Mouse (Mus musculus): ENCODE results near the gene Hspb3. TPM values are rescaled to one million over a fixed set of nuclear protein-coding genes. Genes with fewer than 3 reads are reported as not detected.

Hspb3 gene
- polyA plus RNA-seq, 1 experiment, result not detected

- Histone ChIP-seq H3K4me1 (ENCODE audit: control insufficient read depth, insufficient read depth, low read length) (peaks cover 4% of the 10 kb centered on the region), H3K4me3 (ENCODE audit: insufficient read depth, low read length) (no peak overlapping the region), H3K27ac (ENCODE audit: insufficient read depth, low read depth, low read length) (no peak overlapping the region)
- TF ChIP-seq CTCF (IDR thresholded peaks at IDR 0.05; ENCODE audit: low read depth, low read length) (no peak), POLR2A (IDR thresholded peaks at IDR 0.05; ENCODE audit: borderline replicate concordance, low read depth, low read length) (no peak)
Measured at GRCm38 (mm10) chr13:113640944-113641597, 22.4 kb downstream of the Hspb3 start.

GRCm38 (mm10) chr13:113638914-113639313 is 24.6 kb downstream of the Hspb3 start:
- Histone ChIP-seq H3K27ac (ENCODE audit: insufficient read depth, low read depth, low read length) (no peak overlapping the region), H3K4me1 (ENCODE audit: control insufficient read depth, insufficient read depth, low read length) (peaks cover 7% of the 10 kb centered on the region), H3K4me3 (ENCODE audit: insufficient read depth, low read length) (no peak overlapping the region)
- no peak; the same call in 1 of the 2 replicates for TF ChIP-seq CTCF (IDR thresholded peaks at IDR 0.05; ENCODE audit: low read depth, low read length)
- no peak for TF ChIP-seq POLR2A (IDR thresholded peaks at IDR 0.05; ENCODE audit: borderline replicate concordance, low read depth, low read length)

GRCm38 (mm10) chr13:113635799-113636222 is 27.7 kb downstream of the Hspb3 start:
- no peak overlapping the region for H3K27ac ChIP-seq (ENCODE audit: insufficient read depth, low read depth, low read length)
- TF ChIP-seq POLR2A (IDR thresholded peaks at IDR 0.05; ENCODE audit: borderline replicate concordance, low read depth, low read length), result no peak
- TF ChIP-seq CTCF (IDR thresholded peaks at IDR 0.05; ENCODE audit: low read depth, low read length), result no peak
- no peak overlapping the region for H3K4me3 ChIP-seq (ENCODE audit: insufficient read depth, low read length)
- H3K4me1 ChIP-seq (ENCODE audit: control insufficient read depth, insufficient read depth, low read length), result peaks cover 7% of the 10 kb centered on the region

- Histone ChIP-seq H3K27ac (ENCODE audit: insufficient read depth, low read depth, low read length) (no peak overlapping the region), H3K4me3 (ENCODE audit: insufficient read depth, low read length) (no peak overlapping the region), H3K4me1 (ENCODE audit: control insufficient read depth, insufficient read depth, low read length) (peaks cover 7% of the 10 kb centered on the region)
- TF ChIP-seq CTCF (IDR thresholded peaks at IDR 0.05; ENCODE audit: low read depth, low read length) (no peak), POLR2A (IDR thresholded peaks at IDR 0.05; ENCODE audit: borderline replicate concordance, low read depth, low read length) (no peak)
Measured at GRCm38 (mm10) chr13:113634732-113635481, 28.6 kb downstream of the Hspb3 start.

GRCm38 (mm10) chr13:113632506-113632905 is 31.0 kb downstream of the Hspb3 start:
- TF ChIP-seq CTCF (IDR thresholded peaks at IDR 0.05; ENCODE audit: low read depth, low read length) (no peak), POLR2A (IDR thresholded peaks at IDR 0.05; ENCODE audit: borderline replicate concordance, low read depth, low read length) (no peak)
- Histone ChIP-seq H3K4me3 (ENCODE audit: insufficient read depth, low read length) (no peak overlapping the region), H3K4me1 (ENCODE audit: control insufficient read depth, insufficient read depth, low read length) (peaks cover 7% of the 10 kb centered on the region), H3K27ac (ENCODE audit: insufficient read depth, low read depth, low read length) (no peak overlapping the region)

- TF ChIP-seq CTCF (IDR thresholded peaks at IDR 0.05; ENCODE audit: low read depth, low read length), result no peak
- TF ChIP-seq POLR2A (IDR thresholded peaks at IDR 0.05; ENCODE audit: borderline replicate concordance, low read depth, low read length), result no peak
- H3K4me3 ChIP-seq (ENCODE audit: insufficient read depth, low read length), result no peak overlapping the region
Measured at GRCm38 (mm10) chr13:113627601-113628000, 35.9 kb downstream of the Hspb3 start.

GRCm38 (mm10) chr13:113622865-113623255 is 40.6 kb downstream of the Hspb3 start:
- Histone ChIP-seq H3K4me1 (ENCODE audit: control insufficient read depth, insufficient read depth, low read length) (peaks cover 6% of the 10 kb centered on the region), H3K27ac (ENCODE audit: insufficient read depth, low read depth, low read length) (no peak overlapping the region), H3K4me3 (ENCODE audit: insufficient read depth, low read length) (no peak overlapping the region)
- no peak for TF ChIP-seq CTCF (IDR thresholded peaks at IDR 0.05; ENCODE audit: low read depth, low read length)
- TF ChIP-seq POLR2A (IDR thresholded peaks at IDR 0.05; ENCODE audit: borderline replicate concordance, low read depth, low read length), result no peak

More at GRCm38 (mm10) chr13:113627601-113628000, 35.9 kb downstream of the Hspb3 start:
- Histone ChIP-seq H3K4me1 (ENCODE audit: control insufficient read depth, insufficient read depth, low read length) (peaks cover 4% of the 10 kb centered on the region), H3K27ac (ENCODE audit: insufficient read depth, low read depth, low read length) (no peak overlapping the region)

GRCm38 (mm10) chr13:113622122-113622864 is 41.2 kb downstream of the Hspb3 start:
- Histone ChIP-seq H3K4me3 (ENCODE audit: insufficient read depth, low read length) (no peak overlapping the region), H3K27ac (ENCODE audit: insufficient read depth, low read depth, low read length) (no peak overlapping the region), H3K4me1 (ENCODE audit: control insufficient read depth, insufficient read depth, low read length) (peaks cover 6% of the 10 kb centered on the region)
- no peak for TF ChIP-seq CTCF (IDR thresholded peaks at IDR 0.05; ENCODE audit: low read depth, low read length)
- no peak for TF ChIP-seq POLR2A (IDR thresholded peaks at IDR 0.05; ENCODE audit: borderline replicate concordance, low read depth, low read length)

GRCm38 (mm10) chr13:113619003-113619402 is 44.5 kb downstream of the Hspb3 start:
- H3K4me3 ChIP-seq (ENCODE audit: insufficient read depth, low read length), result no peak overlapping the region
- TF ChIP-seq POLR2A (IDR thresholded peaks at IDR 0.05; ENCODE audit: borderline replicate concordance, low read depth, low read length) (no peak), CTCF (IDR thresholded peaks at IDR 0.05; ENCODE audit: low read depth, low read length) (no peak)

More at GRCm38 (mm10) chr13:113619003-113619402, 44.5 kb downstream of the Hspb3 start:
- H3K4me1 ChIP-seq (ENCODE audit: control insufficient read depth, insufficient read depth, low read length), result peaks cover 6% of the 10 kb centered on the region
- H3K27ac ChIP-seq (ENCODE audit: insufficient read depth, low read depth, low read length), result no peak overlapping the region

Measured in bone marrow macrophage, adult 2 months (primary cell).